Mouse (Mus musculus) midbrain, embryonic 15.5 days (tissue): ENCODE measurements around the gene Scg5. TPM values are rescaled to one million over a fixed set of nuclear protein-coding genes. Genes with fewer than 3 reads are reported as not detected.

ENCODE experiments used
- ATAC-seq: fragments of 200-750 bp; cut with Nextera tagmentation; replicated peaks from 2 replicates; pipeline ENCODE4 v1.8.0; 2017; ENCODE audit warnings: moderate TSS enrichment
- H3K27ac ChIP-seq: fragments of 300-500 bp; sonication (generic); 2 replicates; pipeline ENCODE4 v1.5.1; 2015; ENCODE audit warnings: mild to moderate bottlenecking, inconsistent platforms
- H3K27me3 ChIP-seq: fragments of 300-500 bp; sonication (generic); replicated peaks from 2 replicates; pipeline ENCODE4 v1.6.1; 2015; ENCODE audit warnings: inconsistent platforms
- H3K36me3 ChIP-seq: fragments of 300-500 bp; sonication (generic); replicated peaks from 2 replicates; pipeline ENCODE4 v1.6.1; 2015; ENCODE audit warnings: inconsistent platforms
- H3K4me1 ChIP-seq: fragments of 300-500 bp; sonication (generic); 2 replicates; pipeline ENCODE4 v1.6.1; 2015; ENCODE audit warnings: inconsistent platforms
- H3K4me2 ChIP-seq: fragments of 300-500 bp; sonication (generic); 2 replicates; pipeline ENCODE4 v1.6.1; 2015; ENCODE audit warnings: inconsistent platforms, mild to moderate bottlenecking, moderate library complexity
- H3K4me3 ChIP-seq: fragments of 300-500 bp; sonication (generic); 2 replicates; pipeline ENCODE4 v1.5.1; 2015; ENCODE audit warnings: mild to moderate bottlenecking, inconsistent platforms
- H3K9ac ChIP-seq: fragments of 300-500 bp; sonication (generic); 2 replicates; pipeline ENCODE4 v1.6.1; 2015; ENCODE audit warnings: mild to moderate bottlenecking, inconsistent platforms
- H3K9me3 ChIP-seq: fragments of 300-500 bp; sonication (generic); 2 replicates; pipeline ENCODE4 v1.6.1; 2016; ENCODE audit warnings: inconsistent platforms
- WGBS: fragments of 180-500 bp; shearing (Covaris S2); methylation state at CpG from one replicate; pipeline ENCODE4 v1.1.7; 2015; ENCODE audit warnings: mixed read lengths; 5-methylcytosine and 5-hydroxymethylcytosine counted together
- polyA plus RNA-seq: library from polyadenylated mRNA; unstranded; fragments of >200 nt; fragmentation: Nextera tagmentation; extraction: Ambion mirVana; gene quantifications from 2 replicates; pipeline ENCODE4 v1.2.1, GENCODE M21; 2015

Scg5 gene
- polyA plus RNA-seq, 1 experiment from 2014 or later: 249 TPM

GRCm38 (mm10) chr2:113768541-113769303 lies 60.2 kb downstream of the Scg5 start:
- Histone ChIP-seq H3K4me3 (no peak overlapping the region), H3K36me3 (no peaks in the 10 kb centered on the region), H3K9ac (no peak overlapping the region), H3K9me3 (no peaks in the 10 kb centered on the region), H3K4me2 (no peak overlapping the region), H3K27me3 (no peaks in the 10 kb centered on the region), H3K4me1 (no peaks in the 10 kb centered on the region), H3K27ac (no peak overlapping the region)
- ATAC-seq: no peak
- 94% methylated on average over 8 of the region's 8 CpGs for WGBS

DNA sequence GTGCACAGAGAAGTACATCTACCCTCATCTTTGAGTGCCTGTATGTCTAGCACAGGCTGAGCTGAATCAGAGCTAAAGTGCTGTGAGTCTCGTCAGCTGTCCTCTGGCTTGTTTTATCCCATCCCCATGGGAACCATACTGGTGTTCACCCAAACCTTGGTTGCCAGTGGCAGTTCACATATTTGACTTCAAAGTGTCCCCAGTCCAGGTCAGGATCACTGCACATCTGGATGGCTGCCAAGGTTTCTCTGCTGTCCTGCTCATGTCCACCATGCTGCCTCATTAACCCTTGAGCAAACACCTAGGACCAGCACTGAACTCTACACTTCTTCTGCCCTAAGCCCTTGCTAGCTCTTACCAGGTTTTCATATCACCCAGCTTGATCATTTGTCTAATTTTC lies 63.0 kb downstream of the Scg5 start:
- no peaks in the 10 kb centered on the region for H3K4me1 ChIP-seq
- H3K4me2 ChIP-seq: no peak overlapping the region
- no peaks in the 10 kb centered on the region for H3K9me3 ChIP-seq
- H3K36me3 ChIP-seq: no peaks in the 10 kb centered on the region
- no peaks in the 10 kb centered on the region for H3K27me3 ChIP-seq
- H3K9ac ChIP-seq: no peak overlapping the region
- no peak for ATAC-seq
- H3K4me3 ChIP-seq: no peak overlapping the region
- WGBS: 53% methylated on average over 1 of the region's 1 CpGs
- no peak overlapping the region for H3K27ac ChIP-seq

DNA sequence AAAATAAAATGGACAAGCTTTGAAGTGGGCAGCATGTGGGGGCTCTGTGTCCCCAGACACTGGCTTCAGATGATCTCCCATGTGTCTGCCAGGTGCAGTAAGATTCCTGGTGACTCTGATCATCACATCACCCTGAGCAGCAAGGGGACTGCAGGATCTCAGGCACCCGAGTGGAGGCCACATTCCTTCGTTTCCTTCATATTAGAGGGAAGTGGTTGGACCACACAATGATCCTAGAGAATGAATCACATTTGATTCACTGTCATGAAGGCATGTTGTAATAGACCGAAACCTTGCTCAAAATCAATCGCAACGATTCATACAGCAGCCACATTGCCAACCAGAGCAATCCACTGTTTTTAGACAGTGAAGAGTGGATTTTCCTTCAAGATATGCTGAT lies 64.0 kb downstream of the Scg5 start:
- H3K27ac ChIP-seq: no peak overlapping the region
- 88% methylated on average over 5 of the region's 5 CpGs for WGBS
- no peak for ATAC-seq
- H3K36me3 ChIP-seq: no peaks in the 10 kb centered on the region
- no peaks in the 10 kb centered on the region; the same call in 1 of the 2 replicates for H3K27me3 ChIP-seq
- H3K4me2 ChIP-seq: no peak overlapping the region
- no peak overlapping the region for H3K4me3 ChIP-seq
- H3K9me3 ChIP-seq: no peaks in the 10 kb centered on the region
- H3K4me1 ChIP-seq: no peaks in the 10 kb centered on the region
- H3K9ac ChIP-seq: no peak overlapping the region

- WGBS: under 1% methylated on average over 64 of the region's 64 CpGs
- H3K4me2 ChIP-seq: peak within 1 kb of the TSS; percentile 93
- peak within 1 kb of the TSS; percentile 59 for H3K9ac ChIP-seq
- H3K27ac ChIP-seq: no peak within 1 kb of the TSS; the same call in 1 of the 2 replicates
- peak within 1 kb of the TSS; percentile 58 for H3K4me3 ChIP-seq
- ATAC-seq: peak; percentile 82
- no peaks in the 10 kb centered on the region for H3K9me3 ChIP-seq
- H3K4me1 ChIP-seq: peaks cover 22% of the 10 kb centered on the region
- H3K36me3 ChIP-seq: no peaks in the 10 kb centered on the region
- H3K27me3 ChIP-seq: peaks cover 11% of the 10 kb centered on the region
Measured at GRCm38 (mm10) chr2:113758311-113759161, 70.4 kb downstream of the Scg5 start, which contains the start of gene Grem1. Gene Grem1, minus strand, starts transcription at chr2:113758646.

GRCm38 (mm10) chr2:113757525-113758310 lies 71.2 kb downstream of the Scg5 start:
- Histone ChIP-seq H3K9ac (peak overlapping the region; percentile 59), H3K4me3 (peak overlapping the region; percentile 58), H3K4me2 (peak overlapping the region; percentile 93), H3K4me1 (peaks cover 22% of the 10 kb centered on the region), H3K27me3 (peaks cover 11% of the 10 kb centered on the region), H3K9me3 (no peaks in the 10 kb centered on the region), H3K27ac (no peak overlapping the region), H3K36me3 (no peaks in the 10 kb centered on the region)
- ATAC-seq: peak; percentile 53
- WGBS: under 1% methylated on average over 47 of the region's 47 CpGs

DNA sequence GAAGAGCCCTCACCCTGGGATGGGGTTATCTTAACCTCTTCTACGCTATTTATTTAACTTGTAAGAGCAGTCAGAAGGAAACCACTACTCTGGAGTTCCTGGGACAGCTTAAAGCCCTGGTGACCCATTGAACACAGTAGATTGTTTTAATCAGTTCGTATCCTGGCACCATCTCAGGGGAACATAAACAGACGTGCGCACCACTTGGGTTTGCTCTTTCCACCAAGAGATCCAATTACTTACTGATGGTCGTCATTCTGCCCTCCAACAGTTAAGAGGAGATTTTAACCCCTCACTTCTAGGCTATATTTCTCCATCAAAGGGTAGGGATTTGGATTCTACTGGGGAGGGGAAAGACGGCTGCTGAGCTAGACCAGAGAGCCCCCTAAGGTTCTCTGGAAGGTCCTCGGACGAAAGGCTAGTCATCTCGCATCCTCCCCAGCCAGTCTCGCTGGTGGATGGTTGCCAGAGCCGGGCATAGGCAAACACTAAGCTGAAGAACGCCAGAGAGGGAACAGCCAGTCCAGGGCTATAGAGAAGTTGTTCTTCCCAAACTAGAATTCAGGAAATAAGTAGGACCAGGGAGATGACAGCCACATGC lies 71.9 kb downstream of the Scg5 start:
- peak; percentile 10; the same call in 1 of the 2 replicates for ATAC-seq
- peaks cover 11% of the 10 kb centered on the region for H3K27me3 ChIP-seq
- H3K9ac ChIP-seq: peak overlapping the region; percentile 59
- peaks cover 22% of the 10 kb centered on the region for H3K4me1 ChIP-seq
- H3K27ac ChIP-seq: no peak overlapping the region
- peak overlapping the region; percentile 58 for H3K4me3 ChIP-seq
- H3K4me2 ChIP-seq: peak overlapping the region; percentile 93
- no peaks in the 10 kb centered on the region for H3K36me3 ChIP-seq
- under 1% methylated on average over 12 of the region's 12 CpGs for WGBS
- no peaks in the 10 kb centered on the region for H3K9me3 ChIP-seq

- Histone ChIP-seq H3K4me3 (no peak overlapping the region), H3K4me1 (no peaks in the 10 kb centered on the region), H3K27ac (no peak overlapping the region), H3K9me3 (no peaks in the 10 kb centered on the region), H3K9ac (no peak overlapping the region), H3K4me2 (no peak overlapping the region), H3K36me3 (no peaks in the 10 kb centered on the region), H3K27me3 (no peaks in the 10 kb centered on the region)
- no peak for ATAC-seq
- WGBS: 78% methylated on average over 12 of the region's 12 CpGs
Measured at GRCm38 (mm10) chr2:113749721-113750120, 79.2 kb downstream of the Scg5 start.

DNA sequence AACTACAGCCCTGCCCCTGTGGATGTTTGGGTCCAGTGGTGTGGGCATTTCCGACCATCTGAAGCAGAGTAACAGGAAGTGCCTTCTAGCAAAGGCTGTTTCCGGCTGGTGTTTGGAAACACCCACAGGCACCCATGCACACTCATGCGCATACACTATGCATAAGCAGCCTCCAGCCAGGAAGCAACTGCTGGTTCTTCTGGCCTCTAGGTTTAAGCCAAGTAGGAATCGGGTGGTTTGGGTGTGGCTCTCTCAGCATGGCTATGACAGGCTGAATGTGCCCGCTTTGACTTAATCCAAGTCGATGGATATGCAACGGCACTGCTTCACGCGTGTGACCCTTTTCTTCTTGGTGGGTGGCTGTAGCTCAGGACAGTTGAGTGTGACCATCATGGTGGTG lies 79.6 kb downstream of the Scg5 start:
- 96% methylated on average over 9 of the region's 9 CpGs for WGBS
- Histone ChIP-seq H3K36me3 (no peaks in the 10 kb centered on the region), H3K9me3 (no peaks in the 10 kb centered on the region), H3K4me3 (no peak overlapping the region), H3K9ac (no peak overlapping the region), H3K27me3 (no peaks in the 10 kb centered on the region), H3K4me1 (no peaks in the 10 kb centered on the region), H3K4me2 (no peak overlapping the region), H3K27ac (no peak overlapping the region)
- ATAC-seq: no peak

DNA sequence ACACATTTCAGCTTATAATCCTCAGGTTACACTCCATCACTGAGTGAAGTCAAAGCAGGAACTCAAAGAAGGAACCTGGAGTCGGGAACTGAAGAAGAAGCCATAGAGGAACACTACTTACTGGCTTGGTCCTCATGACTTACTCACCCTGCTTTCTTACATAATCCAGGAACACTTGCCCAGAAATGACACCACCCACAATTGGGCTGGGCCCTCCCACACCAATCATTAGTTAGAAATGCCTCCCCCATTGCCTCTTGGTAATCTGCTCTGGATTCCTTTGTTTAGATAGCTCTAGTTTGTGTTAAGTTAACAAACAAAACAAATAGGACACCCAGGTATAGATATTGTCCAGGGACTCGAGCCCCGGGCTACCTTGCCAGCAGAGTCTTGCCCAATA lies 100.3 kb downstream of the Scg5 start:
- WGBS: 89% methylated on average over 3 of the region's 3 CpGs
- Histone ChIP-seq H3K9me3 (no peaks in the 10 kb centered on the region), H3K4me2 (no peak overlapping the region), H3K4me3 (no peak overlapping the region), H3K4me1 (no peaks in the 10 kb centered on the region), H3K9ac (no peak overlapping the region), H3K36me3 (no peaks in the 10 kb centered on the region), H3K27ac (no peak overlapping the region), H3K27me3 (no peaks in the 10 kb centered on the region)
- no peak for ATAC-seq
